Mouse (Mus musculus) embryo, embryonic 10 days (tissue): Measurements from ENCODE around the gene Tprgl.

Source experiments
- DNase-seq: peaks from one replicate; pipeline ENCODE4 v3.0.0-alpha.2; 2015; ENCODE audit warnings: low spot score

The Tprgl gene

DNA sequence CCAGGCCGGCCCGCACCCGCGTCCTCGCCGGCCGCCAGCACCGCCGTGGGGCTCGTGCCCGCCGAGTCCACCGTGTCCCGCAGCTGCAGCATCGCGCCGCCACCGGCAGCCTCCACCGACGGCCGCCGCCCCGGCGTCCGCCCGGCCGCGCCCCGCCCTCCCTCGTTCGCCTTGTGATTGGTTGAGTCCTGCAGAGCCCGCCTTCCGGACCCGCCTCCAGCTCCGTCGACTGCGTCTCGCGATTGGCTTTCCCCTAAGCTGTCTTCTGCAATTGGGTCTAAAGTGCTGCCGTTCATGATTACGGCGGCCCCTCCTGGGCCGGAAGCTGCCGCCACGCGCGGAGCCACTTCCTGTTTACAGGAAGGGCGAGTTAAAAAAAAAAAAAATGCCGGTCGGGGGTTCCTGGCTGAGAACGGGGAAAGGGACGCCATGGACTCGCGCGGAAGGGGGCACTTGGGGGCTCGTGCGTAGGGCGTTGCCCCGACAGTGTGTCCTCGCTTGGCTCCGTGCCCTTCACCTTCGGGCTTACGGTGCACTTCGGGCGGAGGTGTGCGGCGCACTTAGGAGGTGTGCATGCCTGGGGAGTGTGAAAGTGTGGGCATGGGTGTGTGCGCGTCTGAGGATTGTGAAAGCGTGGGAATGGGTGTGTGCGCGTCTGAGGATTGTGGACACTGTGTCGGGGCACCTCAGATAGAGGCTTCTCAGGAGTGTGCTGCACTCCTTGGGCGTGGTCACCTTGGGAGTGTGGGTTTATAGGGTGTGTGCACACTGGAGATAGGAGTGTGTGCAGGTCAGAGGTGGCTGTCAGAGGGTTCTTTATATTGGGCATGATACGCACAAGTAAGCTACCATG is at the start of gene Tprgl:
TSS of gene Tprgl (minus strand) at position 129 of the 853 bp plus-strand sequence.
- peak; percentile 96 for DNase-seq

DNA sequence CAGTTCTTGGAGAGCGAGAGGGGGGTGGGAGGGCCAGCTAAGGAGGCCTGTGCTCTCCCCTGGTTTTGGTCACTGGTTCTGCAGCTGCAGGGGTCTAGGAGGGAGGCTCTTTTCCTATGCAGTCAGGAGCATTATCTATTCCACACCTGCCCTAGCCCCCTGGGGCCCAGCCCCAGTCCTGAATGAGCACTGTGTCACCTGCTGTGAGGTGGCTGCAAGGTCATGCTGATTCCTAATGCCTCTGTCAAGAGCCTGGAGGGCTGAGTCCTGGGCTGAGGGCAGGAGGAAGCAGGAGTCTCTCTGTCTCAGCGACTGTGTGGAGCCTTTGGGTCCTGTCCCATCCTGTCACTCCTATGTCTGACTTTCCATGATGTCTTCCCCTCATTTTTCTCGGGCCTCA is 49.4 kb upstream of the Tprgl start:
- DNase-seq, result no peak

DNA sequence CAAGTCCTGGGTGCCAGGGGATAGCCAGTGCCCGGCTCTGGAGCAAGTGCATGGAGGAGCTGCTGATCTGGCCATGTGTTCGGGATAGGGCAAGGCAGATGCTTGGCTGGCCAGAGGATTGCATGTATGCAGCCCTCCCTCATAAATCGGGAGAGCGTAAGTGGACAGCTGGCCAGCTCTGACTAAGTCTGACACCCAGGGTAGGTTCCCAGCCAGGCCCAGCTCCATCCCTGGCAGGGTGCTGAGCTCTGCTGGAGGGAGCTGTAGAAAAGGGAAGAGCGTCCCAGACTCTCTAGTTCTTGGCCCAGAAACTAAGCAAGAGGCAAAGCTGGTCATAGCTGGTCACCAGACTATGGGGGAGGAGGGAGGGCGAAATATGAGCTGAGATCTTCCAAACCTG is 48.6 kb upstream of the Tprgl start:
- DNase-seq, result no peak

DNA sequence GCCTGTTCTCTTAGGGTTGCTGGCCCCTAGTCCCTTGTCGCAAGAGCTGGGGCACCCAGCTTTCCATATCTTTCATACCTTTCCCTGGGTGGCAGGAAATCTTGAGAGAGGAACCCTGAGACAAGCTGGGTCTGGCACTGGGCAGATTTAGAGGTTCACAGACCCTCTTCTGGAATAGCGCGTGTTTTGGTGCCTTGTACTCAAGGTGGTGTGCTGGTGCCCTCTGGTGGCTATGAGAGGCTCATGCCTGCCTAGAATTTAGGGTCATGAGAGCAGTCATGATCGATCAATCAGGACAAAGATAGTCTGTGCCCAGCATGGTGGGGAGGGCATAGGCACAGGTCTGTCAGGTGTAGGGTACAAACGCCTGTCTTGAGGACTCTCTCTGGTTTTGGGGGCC is 46.8 kb upstream of the Tprgl start:
- peak; percentile 93 for DNase-seq

DNA sequence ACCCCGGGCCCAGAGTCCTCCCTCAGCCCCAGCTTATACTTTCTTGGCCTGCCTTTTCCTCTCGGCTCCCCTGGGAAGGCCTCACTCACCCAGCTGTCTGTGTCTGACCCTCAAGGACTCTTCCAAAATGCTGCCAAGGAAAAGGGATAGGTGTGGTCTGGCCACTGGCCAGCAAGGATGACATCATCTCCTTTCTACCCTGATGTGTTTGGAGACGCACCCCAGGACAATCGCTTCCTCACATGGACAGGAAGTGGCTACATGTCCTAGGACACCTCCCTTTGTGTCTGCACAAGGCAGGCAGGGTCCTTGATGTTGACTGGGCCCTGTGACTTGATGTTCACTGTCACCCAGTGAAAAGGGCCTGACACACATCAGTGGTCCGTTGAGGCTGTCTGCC is 44.9 kb upstream of the Tprgl start:
- DNase-seq, result no peak

DNA sequence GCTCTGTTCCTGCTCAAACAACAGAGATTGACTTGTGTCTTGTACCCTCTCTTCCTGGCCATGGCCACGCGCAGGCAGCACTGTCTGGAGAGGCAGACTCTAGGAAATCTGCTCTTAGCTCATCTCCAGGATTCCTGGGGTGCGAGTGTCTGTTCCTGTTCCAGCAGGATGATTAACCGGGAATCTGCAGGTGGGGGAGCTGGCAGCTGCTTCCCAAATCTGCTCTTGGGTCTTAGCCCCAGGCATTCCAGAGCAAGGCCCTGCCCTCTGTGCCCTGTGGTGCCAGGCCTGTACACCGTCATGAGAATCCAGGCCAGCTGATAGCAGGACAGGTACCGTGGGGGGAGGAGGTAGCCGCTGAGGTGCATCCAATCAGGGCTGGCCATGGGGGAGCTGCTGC is 44.1 kb upstream of the Tprgl start:
- no peak for DNase-seq

DNA sequence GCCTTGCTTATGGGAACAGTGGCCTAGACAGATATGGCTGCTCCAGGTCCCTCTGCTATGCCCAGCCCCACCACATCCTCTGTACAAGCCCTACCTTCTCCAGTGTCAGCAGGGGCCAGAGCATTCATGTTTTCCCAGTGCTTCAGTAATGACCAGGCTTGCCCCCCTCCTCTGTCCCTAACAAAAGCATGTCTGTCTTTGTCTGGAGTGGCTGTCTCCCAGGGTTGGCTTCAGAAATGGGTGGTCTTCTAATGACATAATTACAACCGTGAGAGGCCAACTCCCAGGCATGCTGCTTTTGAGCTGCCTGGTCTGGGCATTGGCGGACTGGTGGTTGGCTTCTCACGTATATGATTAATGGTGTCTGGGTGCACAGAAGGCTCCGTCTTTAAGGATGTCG is 41.0 kb upstream of the Tprgl start:
- DNase-seq, result no peak

DNA sequence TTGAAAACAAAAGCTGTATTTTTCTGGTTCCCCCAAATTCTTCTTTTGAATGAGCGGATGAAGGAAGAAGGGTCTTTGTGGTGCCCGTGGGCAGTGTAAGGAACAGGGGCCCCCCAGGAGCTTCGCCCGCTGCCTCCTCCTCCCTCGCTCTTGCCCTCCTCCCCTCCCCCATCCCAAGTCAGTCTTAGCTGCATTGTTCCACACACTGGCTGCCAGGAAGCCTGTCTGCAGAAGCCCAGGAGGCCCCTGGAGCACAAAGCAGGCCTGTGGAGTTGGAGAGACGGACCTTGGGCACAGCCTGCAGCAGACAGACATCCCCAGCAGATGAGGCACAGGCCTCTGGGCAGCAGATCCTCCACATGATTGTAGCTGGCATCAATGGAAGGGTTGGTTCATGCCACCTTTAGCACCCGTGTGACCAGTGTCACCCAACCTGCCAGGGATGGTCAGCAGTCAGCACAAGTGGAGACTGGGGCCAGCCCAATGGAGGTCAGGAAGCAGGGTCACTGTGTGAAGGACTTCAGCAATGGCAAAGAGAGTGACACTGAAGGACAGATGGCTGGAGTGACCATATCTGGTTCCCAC is 38.0 kb upstream of the Tprgl start:
- peak; percentile 39 for DNase-seq

DNA sequence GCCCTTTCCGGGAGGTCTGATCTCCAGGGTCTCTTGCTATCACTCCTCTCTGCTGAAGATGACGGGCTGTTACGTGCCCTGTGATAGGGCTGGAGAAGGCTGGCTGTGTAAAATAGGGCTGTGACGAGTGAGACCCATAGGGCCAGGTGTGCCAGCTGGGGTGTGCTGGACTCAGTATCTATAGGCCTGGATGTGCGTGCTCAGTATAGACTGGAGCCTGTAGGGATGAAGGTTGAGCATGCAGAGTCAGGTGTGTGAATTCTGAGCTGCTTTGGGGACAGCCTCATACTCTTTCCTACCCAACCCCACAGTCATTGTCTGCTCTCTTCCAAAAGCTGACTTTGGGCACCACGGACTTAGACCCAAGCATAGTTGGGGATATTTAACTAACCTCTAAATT is 37.5 kb upstream of the Tprgl start:
- DNase-seq, result no peak

DNA sequence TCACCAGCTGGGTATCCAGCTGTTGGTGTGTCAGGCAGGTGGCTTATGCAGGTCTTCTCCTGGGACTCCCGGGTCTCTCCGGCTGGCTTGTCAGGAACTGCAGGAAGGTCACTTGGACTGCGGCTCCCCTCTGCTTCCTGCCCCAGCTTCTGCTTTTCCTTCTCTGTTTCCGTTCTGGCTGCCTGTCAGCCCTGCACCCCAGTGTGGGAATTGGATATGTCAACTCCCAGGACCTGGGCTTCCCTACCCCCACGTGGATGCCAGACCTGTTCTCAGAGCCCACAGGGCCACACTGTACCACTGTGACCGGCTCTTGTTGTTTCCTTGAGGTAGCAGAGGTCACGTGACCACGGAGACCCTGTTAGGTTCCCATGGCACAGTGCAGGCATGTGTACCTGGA is 28.5 kb upstream of the Tprgl start:
- DNase-seq, result no peak

DNA sequence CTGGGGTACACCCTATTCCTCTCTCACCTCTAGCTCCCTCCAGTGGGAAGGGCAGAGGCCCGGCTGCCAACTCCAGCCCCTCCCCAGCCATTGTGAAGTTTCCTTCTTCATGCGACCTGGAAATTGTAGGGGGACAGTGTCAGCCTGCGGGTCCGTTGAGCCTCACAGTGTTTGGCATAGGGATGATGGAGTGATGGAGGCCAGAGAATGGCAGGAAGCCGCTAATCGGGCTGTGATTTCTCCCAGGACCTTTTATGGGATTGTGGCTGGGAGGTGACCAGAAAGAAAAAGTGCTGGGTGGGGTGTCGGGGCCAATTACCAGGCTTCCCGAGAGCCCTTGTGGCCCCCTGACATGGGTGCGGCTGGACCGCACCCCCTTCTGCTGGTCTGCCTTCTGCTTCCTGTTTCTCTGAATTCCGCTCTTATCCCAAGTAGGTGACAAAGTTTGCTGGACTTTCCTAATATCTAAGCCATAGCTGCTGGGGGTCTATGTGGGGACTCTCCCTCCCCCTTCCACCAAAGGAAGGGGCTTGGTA is 25.6 kb upstream of the Tprgl start:
- no peak for DNase-seq

DNA sequence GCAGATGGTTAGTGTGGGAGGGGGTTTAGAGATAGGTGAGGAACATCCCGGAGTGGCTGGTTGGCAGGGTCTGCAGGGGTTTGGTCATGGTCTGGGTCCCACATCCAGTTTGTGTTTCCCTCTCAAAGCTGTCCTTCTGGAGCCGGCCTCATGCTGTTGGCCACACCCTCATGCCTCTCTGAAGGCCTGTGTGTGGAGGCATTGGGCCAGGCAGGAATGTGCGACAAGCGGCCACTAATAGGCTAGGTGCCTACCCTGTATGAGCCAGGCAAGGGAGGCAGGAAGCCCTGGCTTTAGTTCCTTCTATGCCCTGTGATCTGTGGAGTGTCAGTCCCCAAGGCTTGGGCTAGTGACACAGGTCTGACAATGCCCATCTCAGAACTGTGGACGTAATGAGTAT is 24.5 kb upstream of the Tprgl start:
- no peak for DNase-seq

DNA sequence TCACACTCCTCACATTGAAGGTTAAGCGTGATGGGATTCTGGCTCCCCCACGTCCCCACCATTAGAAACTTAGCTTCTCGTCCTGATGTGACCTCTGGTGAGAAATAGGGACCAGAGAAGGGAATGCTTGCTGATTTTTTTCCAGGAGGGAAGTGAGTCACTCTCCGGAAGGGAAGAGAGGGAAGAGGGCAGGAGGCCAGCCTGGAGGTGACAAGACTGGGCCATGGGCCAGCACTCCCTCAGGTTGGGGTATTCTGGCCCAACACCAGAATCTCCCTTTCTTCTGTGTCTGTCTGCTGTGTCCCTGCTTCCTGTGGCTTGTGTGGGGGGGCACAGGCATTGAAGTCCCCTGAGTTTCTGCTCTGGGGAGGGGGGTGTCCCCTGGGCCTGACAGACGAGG is 23.1 kb upstream of the Tprgl start:
- no peak for DNase-seq

DNA sequence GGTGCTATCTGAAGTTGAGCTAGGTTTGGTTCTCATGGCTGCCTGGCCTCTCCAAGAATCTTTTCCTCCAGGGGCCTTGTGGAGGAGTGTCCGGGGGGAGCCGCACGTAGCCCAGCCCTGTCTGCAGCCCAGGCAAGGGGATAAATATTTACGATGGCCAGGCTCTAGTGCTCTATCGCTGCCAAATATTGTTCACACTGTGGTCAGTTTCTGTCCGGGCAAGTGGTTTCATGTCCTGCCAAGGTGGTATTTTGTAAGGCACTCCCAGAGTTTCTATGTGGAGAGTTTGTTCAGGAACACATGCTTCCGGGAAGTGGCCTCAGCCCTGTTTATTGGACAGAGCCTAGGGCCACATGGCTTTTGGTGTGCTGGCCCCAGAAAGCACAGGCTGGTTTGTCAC is 20.5 kb upstream of the Tprgl start:
- no peak for DNase-seq

DNA sequence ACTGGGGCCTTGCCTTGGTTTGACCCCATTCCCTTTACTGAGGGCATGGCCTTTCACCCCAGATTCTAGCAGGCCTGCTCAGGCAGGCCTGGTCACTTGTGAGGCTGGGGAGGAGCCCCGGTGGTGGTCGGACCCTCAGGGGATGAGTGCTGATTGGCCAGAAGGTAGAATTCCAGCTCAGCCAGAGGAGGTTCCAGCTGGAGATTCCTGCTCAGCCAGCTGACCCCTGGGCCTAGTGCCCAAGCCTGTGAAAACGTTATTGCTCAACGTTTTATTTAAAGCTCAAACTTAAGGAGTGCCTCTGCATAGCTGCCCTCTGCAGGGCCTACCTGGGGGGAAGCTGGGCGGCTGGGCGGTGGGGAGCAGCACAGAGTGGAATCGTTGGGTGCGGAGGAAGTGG is 16.8 kb upstream of the Tprgl start:
- peak; percentile 69 for DNase-seq

DNA sequence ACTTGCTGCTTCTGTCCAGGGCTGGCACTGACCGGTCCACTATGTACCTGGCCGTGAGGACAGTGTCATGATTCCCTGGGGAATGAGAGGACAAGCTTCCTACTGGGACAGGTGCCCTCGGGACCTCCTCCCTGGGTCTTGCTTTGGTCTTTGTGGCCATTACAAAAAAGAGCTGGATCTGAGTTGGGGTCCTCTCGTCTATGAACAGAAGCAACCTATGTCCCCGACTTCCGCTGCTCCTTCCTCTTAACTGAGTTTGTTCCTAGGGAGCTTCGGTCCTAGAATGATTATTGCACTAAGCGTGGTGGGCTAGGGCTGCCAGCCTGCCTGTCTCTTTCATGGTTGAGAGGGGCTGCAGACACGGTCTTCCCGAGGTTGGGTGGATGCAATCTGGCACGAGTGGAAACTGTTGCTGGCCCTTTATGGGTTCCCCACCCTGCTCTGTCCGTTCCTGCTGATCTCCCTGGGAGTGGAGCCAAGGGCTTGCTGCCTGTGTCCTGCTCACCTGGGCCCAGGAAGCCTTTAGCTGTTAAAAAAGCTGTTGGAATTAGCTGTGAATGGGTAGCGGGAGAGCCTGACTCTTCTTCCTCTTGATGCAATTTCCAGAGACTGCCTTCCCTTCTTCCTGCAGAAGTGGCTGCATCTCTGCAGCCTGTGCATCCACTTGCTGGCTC is 11.6 kb upstream of the Tprgl start:
- DNase-seq, result no peak

DNA sequence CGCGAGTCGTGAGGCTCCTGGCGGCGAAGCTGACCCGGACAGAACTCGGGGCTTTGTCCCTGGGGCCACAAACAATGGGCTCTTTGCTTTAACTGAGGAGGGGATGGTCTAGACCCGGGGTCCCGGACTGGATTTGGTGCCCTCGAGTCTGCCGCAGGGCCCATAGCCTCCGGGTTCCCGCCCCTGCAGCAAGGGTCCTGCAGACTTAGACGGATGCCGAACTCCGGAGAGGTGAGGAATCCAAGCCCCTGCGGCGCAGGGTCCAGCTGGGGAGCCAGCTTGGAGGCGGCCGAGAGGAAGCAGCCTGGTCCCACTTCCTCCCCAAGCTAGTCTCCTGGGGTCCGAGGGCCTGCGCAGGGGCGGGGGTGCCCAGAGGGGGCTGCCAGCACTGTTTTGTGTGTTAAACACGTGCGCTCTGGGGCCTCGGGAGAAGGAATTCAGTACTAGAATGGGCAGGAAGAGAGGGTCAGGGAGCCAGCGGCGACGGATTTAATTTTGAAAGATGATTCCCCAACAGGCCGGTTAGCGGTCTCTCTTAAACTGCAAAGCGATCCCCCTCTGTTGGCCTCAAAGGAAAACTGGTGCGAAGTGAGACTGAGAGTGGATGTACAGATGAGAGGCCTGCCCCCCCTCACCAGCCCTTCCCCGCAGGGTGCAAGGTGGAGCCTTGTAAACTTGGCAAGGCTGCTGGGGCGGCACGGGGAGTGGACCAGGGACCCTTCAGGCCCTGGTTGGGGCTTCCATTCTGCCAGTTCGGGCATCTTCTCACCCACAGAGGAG is 10.9 kb upstream of the Tprgl start:
- peak; percentile 57 for DNase-seq

DNA sequence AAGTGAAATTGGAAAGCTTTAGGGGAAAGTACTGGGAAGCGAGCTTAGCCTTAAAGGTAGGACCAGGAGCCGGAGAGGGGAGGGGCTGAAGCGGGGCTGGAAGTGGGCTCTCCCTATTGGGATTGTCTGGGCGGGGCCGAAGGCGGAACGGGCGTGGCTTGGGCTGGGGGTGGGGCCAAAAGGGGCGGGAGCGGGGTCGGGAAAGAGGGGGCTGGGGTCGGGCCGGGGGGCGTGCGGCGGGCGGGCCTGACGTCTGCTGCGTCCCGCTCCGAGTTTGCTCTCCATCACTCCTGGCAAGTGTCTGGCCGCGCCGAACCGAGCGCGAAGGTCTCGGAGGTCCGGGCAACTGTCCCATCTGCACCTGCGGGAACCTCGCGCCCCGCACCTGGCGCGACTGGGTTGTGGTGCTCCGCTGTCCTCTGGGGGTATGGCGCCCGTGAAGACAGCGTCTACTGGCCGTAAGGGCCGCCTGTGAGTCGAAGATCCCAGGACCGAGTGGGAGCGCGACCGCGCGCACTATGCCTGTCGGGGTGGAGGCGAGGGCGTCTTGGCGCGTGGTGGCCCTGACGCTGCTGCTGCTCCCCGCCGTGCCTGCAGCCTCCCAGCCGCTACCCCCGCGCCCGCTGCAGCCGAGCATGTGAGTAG is 10.2 kb upstream of the Tprgl start, which contains the start of gene Megf6:
TSS of gene Megf6 (plus strand) at position 225 of the 645 bp plus-strand sequence.
- peak; percentile 85 for DNase-seq

DNA sequence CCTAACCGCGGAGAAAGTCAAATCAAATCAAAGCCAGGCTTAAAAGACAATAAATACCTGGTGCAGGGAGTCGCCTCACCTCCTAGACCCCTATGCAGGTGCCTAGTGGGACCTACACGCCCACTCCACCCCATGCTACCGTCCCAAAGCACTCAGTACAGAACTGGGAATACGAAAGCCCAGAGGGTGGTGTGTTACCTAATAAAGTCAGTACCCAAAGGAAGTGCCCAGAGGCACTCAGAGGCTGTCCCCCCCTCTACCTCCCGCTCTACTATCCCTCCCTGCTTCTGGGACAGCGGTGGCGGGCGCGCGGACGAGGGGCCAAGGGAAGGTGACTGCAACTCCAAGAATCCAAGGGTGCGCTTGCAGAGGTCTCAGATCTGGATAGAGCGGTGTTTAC is 9.6 kb upstream of the Tprgl start:
- no peak for DNase-seq

DNA sequence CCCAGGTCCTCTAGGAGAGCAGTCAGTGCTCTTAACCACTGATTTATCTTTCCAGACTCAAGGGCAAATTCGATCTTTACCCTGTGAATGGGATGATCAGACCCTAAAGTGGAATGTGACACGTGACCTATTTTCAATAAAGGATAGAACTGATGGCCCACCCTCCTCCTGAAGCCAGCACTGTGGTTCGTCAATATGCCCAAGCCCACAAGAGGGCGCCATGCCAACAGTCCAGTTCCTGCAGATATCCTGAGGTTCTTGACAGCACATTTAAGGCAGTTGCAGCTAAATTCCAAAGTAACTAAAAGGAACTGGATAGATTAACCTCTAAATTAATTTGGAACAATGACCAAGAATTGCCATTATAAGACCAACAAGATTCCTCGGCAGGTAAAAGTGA is 6.6 kb upstream of the Tprgl start:
- DNase-seq, result peak; percentile 80

DNA sequence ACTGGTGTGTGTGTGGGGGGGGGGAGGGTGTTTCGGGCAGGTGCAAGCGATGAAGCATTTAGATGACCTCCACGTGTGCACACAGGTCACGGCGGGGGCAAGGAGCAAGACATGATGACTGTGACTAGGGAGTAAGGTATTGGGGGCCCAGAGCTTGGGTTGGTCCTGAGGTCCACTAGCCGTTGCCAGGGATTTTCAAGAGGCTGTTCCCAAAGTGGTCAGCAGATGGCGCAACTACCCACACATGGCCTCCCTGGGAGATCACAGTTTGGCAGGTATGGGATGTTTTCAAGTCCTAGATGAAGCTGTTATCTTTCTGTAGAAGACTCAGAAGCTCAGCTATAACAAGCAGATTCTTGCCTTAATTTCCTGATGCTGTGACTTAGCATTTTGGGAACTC is 2.8 kb upstream of the Tprgl start:
- DNase-seq, result peak; percentile 83
